Mouse (Mus musculus) spleen, adult 2 months (tissue): ENCODE results near the gene Sfrp2. TPM values are rescaled to one million over a fixed set of nuclear protein-coding genes. Genes with fewer than 3 reads are reported as not detected.

Experiments used
- DNase-seq, 2 experiments: peaks; one replicate each; pipeline versions ENCODE4 v3.0.0 to v3.0.0-alpha.2; 2012 to 2021; ENCODE audit warnings: low spot score in 2 of 2, low read depth in 1 of 2
- H3K27ac ChIP-seq: fragments of 200-500 bp; 2 replicates; pipeline ENCODE4 v1.5.1; 2012; ENCODE audit warnings: low read length, inconsistent platforms; ENCODE audit not compliant: insufficient read depth
- H3K27me3 ChIP-seq: fragments of 200-500 bp; 2 replicates; pipeline ENCODE4 v1.6.1; 2012; ENCODE audit warnings: mild to moderate bottlenecking, moderate library complexity, low read length, inconsistent platforms; ENCODE audit not compliant: control insufficient read depth, insufficient read depth
- H3K36me3 ChIP-seq: fragments of 200-500 bp; 2 replicates; pipeline ENCODE4 v1.6.1; 2012; ENCODE audit warnings: mild to moderate bottlenecking, low read length, inconsistent platforms; ENCODE audit not compliant: control insufficient read depth, insufficient read depth
- H3K4me1 ChIP-seq: fragments of 200-500 bp; 2 replicates; pipeline ENCODE4 v1.6.1; 2011; ENCODE audit warnings: inconsistent platforms; ENCODE audit not compliant: control insufficient read depth, insufficient read depth, insufficient read length
- H3K4me3 ChIP-seq: fragments of 200-500 bp; 2 replicates; pipeline ENCODE4 v1.5.1; 2011; ENCODE audit warnings: mild to moderate bottlenecking, inconsistent platforms; ENCODE audit not compliant: insufficient read depth, insufficient read length; ENCODE audit errors: extremely low read depth
- CTCF ChIP-seq: fragments of 200-500 bp; IDR thresholded peaks from 2 replicates; pipeline ENCODE4 v1.5.1; 2011; ENCODE audit warnings: mild to moderate bottlenecking, inconsistent platforms; ENCODE audit not compliant: insufficient read depth, insufficient read length, insufficient replicate concordance; ENCODE audit errors: extremely low read depth
- POLR2A ChIP-seq: fragments of 200-500 bp; IDR thresholded peaks from 2 replicates; pipeline ENCODE4 v1.6.1; 2011; ENCODE audit warnings: low read depth, low read length, inconsistent platforms
- WGBS: fragments of 180-500 bp; shearing (Covaris S2); methylation state at CpG from one replicate; pipeline ENCODE4 v1.1.7; 2018; 5-methylcytosine and 5-hydroxymethylcytosine counted together
- polyA plus RNA-seq: library from polyadenylated mRNA; depleted of rRNA; stranded (reverse); fragments of >200 nt; gene quantifications from 2 replicates; pipeline ENCODE4 v1.2.3, GENCODE M21; 2012

Sfrp2 gene
- polyA plus RNA-seq, 1 experiment, result 0.77 TPM

DNA sequence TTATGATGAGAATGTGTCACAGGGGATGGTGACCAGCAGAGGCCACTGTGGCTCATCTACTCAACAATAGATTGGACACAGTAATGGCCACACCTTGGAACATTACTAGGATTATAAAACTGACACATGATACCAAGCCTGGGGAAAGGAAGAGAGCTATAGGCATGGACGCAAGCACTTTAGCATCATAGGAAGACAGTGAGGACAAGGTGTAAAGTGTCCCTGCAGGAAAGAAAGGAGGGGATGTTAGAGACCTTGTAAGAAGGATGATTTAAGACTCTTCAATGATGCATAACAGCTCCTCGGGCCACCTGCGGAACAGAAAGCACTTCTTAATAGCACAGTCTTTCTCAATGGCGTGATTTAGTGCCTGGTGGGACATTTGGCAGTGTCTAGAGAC lies 29.1 kb upstream of the Sfrp2 start:
- Histone ChIP-seq H3K27me3 (no peaks in the 10 kb centered on the region), H3K4me1 (no peaks in the 10 kb centered on the region), H3K36me3 (no peaks in the 10 kb centered on the region), H3K4me3 (no peak overlapping the region), H3K27ac (no peak overlapping the region)
- no peak for TF ChIP-seq CTCF
- no peak for TF ChIP-seq POLR2A
- no peak for DNase-seq
- 89% methylated on average over 4 of the region's 4 CpGs for WGBS

DNA sequence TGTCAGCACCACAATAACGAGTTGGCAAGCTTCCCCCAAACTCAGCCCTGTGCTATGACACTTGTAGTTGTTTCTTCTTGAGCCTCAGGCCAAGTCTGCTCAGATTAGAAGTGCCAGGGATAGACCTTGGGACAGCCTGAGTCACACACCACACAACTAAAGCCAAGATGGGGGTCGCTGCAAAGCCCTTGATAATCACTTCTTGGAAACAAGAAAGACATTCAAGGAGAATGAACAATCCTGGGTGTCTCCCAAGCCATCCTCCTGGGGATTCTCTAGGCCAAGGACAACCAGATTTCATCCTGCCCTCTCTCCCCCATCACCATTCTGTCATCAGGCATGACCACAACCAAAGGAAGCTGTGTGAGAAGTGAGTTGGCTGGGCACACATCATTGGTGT lies 25.9 kb upstream of the Sfrp2 start:
- Histone ChIP-seq H3K27me3 (no peaks in the 10 kb centered on the region), H3K4me1 (no peaks in the 10 kb centered on the region), H3K36me3 (no peaks in the 10 kb centered on the region), H3K4me3 (no peak overlapping the region), H3K27ac (no peak overlapping the region)
- DNase-seq, result no peak
- WGBS, result 68% methylated on average over 2 of the region's 2 CpGs
- TF ChIP-seq CTCF (no peak), POLR2A (no peak)

GRCm38 (mm10) chr3:83747276-83747675 lies 18.8 kb upstream of the Sfrp2 start:
- Histone ChIP-seq H3K4me1 (no peaks in the 10 kb centered on the region), H3K36me3 (no peaks in the 10 kb centered on the region), H3K4me3 (no peak overlapping the region), H3K27ac (no peak overlapping the region), H3K27me3 (no peaks in the 10 kb centered on the region)
- WGBS, result 84% methylated on average over 4 of the region's 4 CpGs
- DNase-seq, result no peak
- TF ChIP-seq POLR2A, result no peak
- TF ChIP-seq CTCF, result no peak

GRCm38 (mm10) chr3:83747895-83748294 lies 18.2 kb upstream of the Sfrp2 start:
- H3K27me3 ChIP-seq, result no peaks in the 10 kb centered on the region
- H3K4me3 ChIP-seq, result no peak overlapping the region
- 86% methylated on average over 5 of the region's 5 CpGs for WGBS
- H3K4me1 ChIP-seq, result no peaks in the 10 kb centered on the region
- TF ChIP-seq POLR2A, result no peak
- TF ChIP-seq CTCF, result no peak
- DNase-seq, result no peak
- H3K36me3 ChIP-seq, result no peaks in the 10 kb centered on the region
- no peak overlapping the region for H3K27ac ChIP-seq

DNA sequence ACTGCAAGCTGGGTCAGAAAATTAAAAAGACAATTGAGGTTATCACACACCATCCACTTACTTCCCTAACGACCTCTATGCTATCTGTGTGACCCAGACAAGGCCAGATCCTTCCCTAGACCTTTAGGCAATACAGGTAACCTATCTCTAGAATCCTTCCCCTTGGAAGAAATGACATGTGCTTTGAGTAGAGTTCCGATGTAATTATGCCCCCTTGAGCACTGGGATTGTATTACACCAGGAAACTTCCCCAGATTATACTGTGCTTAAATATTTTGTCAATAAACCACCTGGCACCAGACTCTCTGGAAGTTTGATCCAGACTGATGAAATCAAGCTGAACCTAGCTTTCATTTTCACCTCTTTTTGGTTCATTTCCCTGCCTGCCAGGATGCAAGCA lies 14.5 kb upstream of the Sfrp2 start:
- Histone ChIP-seq H3K4me1 (no peaks in the 10 kb centered on the region), H3K27me3 (no peaks in the 10 kb centered on the region), H3K27ac (no peak overlapping the region), H3K36me3 (no peaks in the 10 kb centered on the region), H3K4me3 (no peak overlapping the region)
- no peak for DNase-seq
- no peak for TF ChIP-seq POLR2A
- 13% methylated on average over 2 of the region's 2 CpGs for WGBS

GRCm38 (mm10) chr3:83752196-83752595 lies 13.9 kb upstream of the Sfrp2 start:
- TF ChIP-seq POLR2A, result no peak
- Histone ChIP-seq H3K4me3 (no peak overlapping the region), H3K36me3 (no peaks in the 10 kb centered on the region), H3K27me3 (no peaks in the 10 kb centered on the region), H3K4me1 (no peaks in the 10 kb centered on the region), H3K27ac (no peak overlapping the region)
- WGBS, result 89% methylated on average over 5 of the region's 5 CpGs
- no peak for DNase-seq

GRCm38 (mm10) chr3:83755043-83755635 lies 11.0 kb upstream of the Sfrp2 start:
- Histone ChIP-seq H3K27me3 (no peaks in the 10 kb centered on the region; the same call in 1 of the 2 replicates), H3K4me1 (no peaks in the 10 kb centered on the region), H3K27ac (no peak overlapping the region), H3K4me3 (no peak overlapping the region), H3K36me3 (no peaks in the 10 kb centered on the region)
- WGBS, result 89% methylated on average over 15 of the region's 15 CpGs
- TF ChIP-seq CTCF, result no peak
- no peak for TF ChIP-seq POLR2A
- DNase-seq, result no peak
